Mouse (Mus musculus) ES-Bruce4 (cell line): ENCODE results near the gene Atad2b. TPM values are rescaled to one million over a fixed set of nuclear protein-coding genes. Genes with fewer than 3 reads are reported as not detected.

Experiments
- H3K27ac ChIP-seq: 2 replicates; pipeline ENCODE4 v1.5.1; 2012; ENCODE audit warnings: low read length, inconsistent platforms; ENCODE audit not compliant: insufficient read depth
- H3K27me3 ChIP-seq: 2 replicates; pipeline ENCODE4 v1.6.1; 2012; ENCODE audit warnings: mild to moderate bottlenecking, low read length, inconsistent platforms; ENCODE audit not compliant: control insufficient read depth, poor library complexity, insufficient read depth, severe bottlenecking
- H3K36me3 ChIP-seq: 2 replicates; pipeline ENCODE4 v1.6.1; 2012; ENCODE audit warnings: inconsistent platforms, mild to moderate bottlenecking, low read length, moderate library complexity; ENCODE audit not compliant: control insufficient read depth, poor library complexity, insufficient read depth, severe bottlenecking
- H3K4me1 ChIP-seq: one replicate; pipeline ENCODE4 v1.8.1; 2011; ENCODE audit warnings: low read length; ENCODE audit not compliant: control insufficient read depth, insufficient read depth
- H3K4me3 ChIP-seq: 2 replicates; pipeline ENCODE4 v1.5.1; 2011; ENCODE audit warnings: low read depth, mild to moderate bottlenecking, low read length
- H3K9ac ChIP-seq: 2 replicates; pipeline ENCODE4 v1.6.1; 2012; ENCODE audit warnings: low read depth, mild to moderate bottlenecking, inconsistent platforms; ENCODE audit not compliant: poor library complexity, severe bottlenecking
- H3K9me3 ChIP-seq: replicated peaks from 2 replicates; pipeline ENCODE4 v1.6.1; 2012; ENCODE audit warnings: mild to moderate bottlenecking, low read length, inconsistent platforms; ENCODE audit not compliant: control insufficient read depth, poor library complexity, insufficient read depth, severe bottlenecking
- CTCF ChIP-seq: IDR thresholded peaks from one replicate; pipeline ENCODE4 v1.8.1; 2011; ENCODE audit warnings: low read depth, low read length
- EP300 ChIP-seq: IDR thresholded peaks from 2 replicates; pipeline ENCODE4 v1.6.1; 2011; ENCODE audit warnings: low read depth, low read length; ENCODE audit not compliant: insufficient read depth
- POLR2A ChIP-seq: IDR thresholded peaks from one replicate; pipeline ENCODE4 v1.8.1; 2011; ENCODE audit warnings: low read length; ENCODE audit not compliant: insufficient read depth
- polyA plus RNA-seq: library from polyadenylated mRNA; stranded (reverse); fragments of >200 nt; gene quantifications from 2 replicates; pipeline ENCODE4 v1.2.4, GENCODE M21; 2011; ENCODE audit warnings: low read depth; ENCODE audit not compliant: missing spikeins, insufficient read depth, insufficient read length

Gene Atad2b
- polyA plus RNA-seq, 1 experiment, result 34.1 TPM

GRCm38 (mm10) chr12:5081480-5081879 is 164.3 kb downstream of the Atad2b start:
- no peak overlapping the region for H3K27ac ChIP-seq
- no peak overlapping the region for H3K9ac ChIP-seq
- no peaks in the 10 kb centered on the region for H3K27me3 ChIP-seq
- H3K4me1 ChIP-seq, result no peaks in the 10 kb centered on the region
- H3K36me3 ChIP-seq, result no peaks in the 10 kb centered on the region
- TF ChIP-seq CTCF, result no peak
- no peak for TF ChIP-seq POLR2A
- no peak for TF ChIP-seq EP300
- no peak overlapping the region for H3K4me3 ChIP-seq
- no peaks in the 10 kb centered on the region for H3K9me3 ChIP-seq

GRCm38 (mm10) chr12:5084714-5085113 is 167.6 kb downstream of the Atad2b start:
- Histone ChIP-seq H3K9ac (no peak overlapping the region), H3K27ac (no peak overlapping the region), H3K4me1 (no peaks in the 10 kb centered on the region), H3K27me3 (no peaks in the 10 kb centered on the region), H3K36me3 (no peaks in the 10 kb centered on the region), H3K9me3 (no peaks in the 10 kb centered on the region), H3K4me3 (no peak overlapping the region)
- TF ChIP-seq EP300 (no peak), CTCF (no peak), POLR2A (no peak)

GRCm38 (mm10) chr12:5087787-5088519 is 170.8 kb downstream of the Atad2b start:
- no peaks in the 10 kb centered on the region for H3K4me1 ChIP-seq
- H3K36me3 ChIP-seq, result no peaks in the 10 kb centered on the region
- H3K4me3 ChIP-seq, result no peak overlapping the region
- TF ChIP-seq POLR2A (no peak), EP300 (no peak), CTCF (no peak)
- H3K9ac ChIP-seq, result no peak overlapping the region
- H3K27ac ChIP-seq, result no peak overlapping the region
- H3K27me3 ChIP-seq, result no peaks in the 10 kb centered on the region
- H3K9me3 ChIP-seq, result no peaks in the 10 kb centered on the region

- Histone ChIP-seq H3K27ac (no peak overlapping the region), H3K9me3 (no peaks in the 10 kb centered on the region), H3K4me1 (no peaks in the 10 kb centered on the region), H3K27me3 (no peaks in the 10 kb centered on the region), H3K36me3 (no peaks in the 10 kb centered on the region), H3K4me3 (no peak overlapping the region), H3K9ac (no peak overlapping the region)
- no peak for TF ChIP-seq POLR2A
- no peak for TF ChIP-seq CTCF
- TF ChIP-seq EP300, result no peak
Measured at GRCm38 (mm10) chr12:5088639-5089038, 171.5 kb downstream of the Atad2b start.

Other genes with a start within 250 kb of the Atad2b start
- 1.3 TPM in 1 of 2 replicates, not detected in the other for gene Fam228a, start 178.9 kb upstream of the Atad2b start, polyA plus RNA-seq
- 0.44 and 1.2 TPM in 2 replicates for gene Pfn4, start 148.3 kb upstream of the Atad2b start, polyA plus RNA-seq
- 4.7 and 6.9 TPM in 2 replicates for gene Fam228b, start 148.1 kb upstream of the Atad2b start, polyA plus RNA-seq
- gene Sf3b6, start 99.8 kb upstream of the Atad2b start, polyA plus RNA-seq, result 183 and 208 TPM in 2 replicates
- 17.3 and 17.8 TPM in 2 replicates for gene Fkbp1b, start 75.8 kb upstream of the Atad2b start, polyA plus RNA-seq
- 25.4 and 26.9 TPM in 2 replicates for gene Wdcp, start 74.0 kb upstream of the Atad2b start, polyA plus RNA-seq
- 2.2 and 3.1 TPM in 2 replicates for gene Mfsd2b, start 43.0 kb upstream of the Atad2b start, polyA plus RNA-seq
- gene Ubxn2a, start 9.6 kb upstream of the Atad2b start, polyA plus RNA-seq, result 50.3 and 69.4 TPM in 2 replicates